Mouse (Mus musculus): Measurements from ENCODE around the gene Snx13.

DNA sequence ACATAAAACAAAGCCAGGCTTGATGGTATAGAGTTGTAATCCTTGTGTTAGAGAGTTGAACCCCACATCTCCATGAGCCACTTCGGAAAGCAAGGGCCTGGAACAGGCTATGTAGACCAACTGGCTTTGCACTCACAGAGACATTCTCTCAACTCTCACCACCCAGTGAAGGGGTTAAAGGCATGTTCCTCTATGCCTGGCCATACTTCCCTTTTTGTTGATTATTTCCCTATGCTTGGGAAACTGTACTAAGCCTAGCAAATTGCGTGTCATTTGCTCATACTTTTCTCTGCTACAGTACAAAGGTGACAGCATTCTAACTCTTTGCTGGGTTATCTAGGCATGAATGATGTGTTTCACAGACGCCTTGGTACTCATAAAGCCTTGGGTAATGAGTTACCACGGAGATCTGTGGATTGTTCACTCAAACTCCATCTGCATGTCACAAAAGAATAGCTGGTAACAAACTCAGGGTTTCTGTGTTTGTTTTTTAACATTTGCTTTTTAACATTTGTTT lies 21.0 kb upstream of the Snx13 start:
- TF ChIP-seq CHD2 (IDR thresholded peaks at IDR 0.05; ENCODE audit: low read depth, low read length) = no peak
- TF ChIP-seq ZNF384 (IDR thresholded peaks at IDR 0.05; ENCODE audit: low read depth, low read length) = no peak
- no peak for TF ChIP-seq ZC3H11A (IDR thresholded peaks at IDR 0.05; ENCODE audit: borderline replicate concordance, low read depth, low read length)
- no peak for TF ChIP-seq HCFC1 (IDR thresholded peaks at IDR 0.05; ENCODE audit: borderline replicate concordance, insufficient read depth, low read length)
